Mouse (Mus musculus) large intestine, adult 2 months (tissue): Measurements from ENCODE around the gene Elk3. TPM values are rescaled to one million over a fixed set of nuclear protein-coding genes. Genes with fewer than 3 reads are reported as not detected.

Source experiments
- DNase-seq: peaks from one replicate; pipeline ENCODE4 v3.0.0-alpha.2; 2012; ENCODE audit warnings: low read depth, low spot score
- WGBS: fragments of 180-500 bp; shearing (Covaris S2); methylation state at CpG from one replicate; pipeline ENCODE4 v1.1.7; 2018; 5-methylcytosine and 5-hydroxymethylcytosine counted together
- polyA plus RNA-seq: library from polyadenylated mRNA; depleted of rRNA; stranded (reverse); fragments of >200 nt; gene quantifications from 2 replicates; pipeline ENCODE4 v1.2.3, GENCODE M21; 2012

Elk3 gene
- polyA plus RNA-seq, 1 experiment = 10.5 TPM

- 78% methylated on average over 5 of the region's 5 CpGs for WGBS
- no peak for DNase-seq
Observed at GRCm38 (mm10) chr10:93333239-93333638, 22.3 kb upstream of the Elk3 start.

DNA sequence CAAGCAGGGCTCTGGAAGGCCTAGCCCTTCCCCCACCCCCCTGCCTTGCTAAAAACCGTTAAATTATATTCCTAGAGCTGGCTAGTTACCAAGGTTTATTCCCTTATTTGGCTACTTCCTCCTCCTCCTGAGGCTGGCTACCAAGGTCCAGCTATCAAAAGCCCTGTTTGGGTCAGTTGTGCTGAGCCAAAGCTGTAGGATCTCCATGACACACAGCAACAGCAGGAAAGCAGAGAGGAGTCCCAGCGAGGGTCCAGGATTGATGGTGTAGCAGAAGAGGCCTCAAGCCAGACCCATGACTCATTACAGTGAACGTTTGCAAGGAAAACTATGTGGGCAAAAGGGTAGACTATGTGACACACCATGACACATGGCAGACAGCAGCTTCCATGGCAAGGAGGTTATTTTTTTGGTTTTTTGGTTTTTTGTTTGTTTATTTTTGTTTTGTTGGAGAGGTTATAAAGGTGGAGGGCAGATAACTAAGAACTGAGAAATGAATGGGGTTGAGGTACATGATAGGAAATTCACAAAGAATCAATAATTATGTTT lies 21.4 kb upstream of the Elk3 start:
- no peak for DNase-seq

GRCm38 (mm10) chr10:93331543-93331942 lies 20.6 kb upstream of the Elk3 start:
- no peak for DNase-seq
- WGBS = 92% methylated on average over 4 of the region's 4 CpGs

More for the DNA sequence above, 21.4 kb upstream of the Elk3 start:
- whole genome bisulfite sequencing = 23% methylated on average over 3 of the region's 3 CpGs

DNA sequence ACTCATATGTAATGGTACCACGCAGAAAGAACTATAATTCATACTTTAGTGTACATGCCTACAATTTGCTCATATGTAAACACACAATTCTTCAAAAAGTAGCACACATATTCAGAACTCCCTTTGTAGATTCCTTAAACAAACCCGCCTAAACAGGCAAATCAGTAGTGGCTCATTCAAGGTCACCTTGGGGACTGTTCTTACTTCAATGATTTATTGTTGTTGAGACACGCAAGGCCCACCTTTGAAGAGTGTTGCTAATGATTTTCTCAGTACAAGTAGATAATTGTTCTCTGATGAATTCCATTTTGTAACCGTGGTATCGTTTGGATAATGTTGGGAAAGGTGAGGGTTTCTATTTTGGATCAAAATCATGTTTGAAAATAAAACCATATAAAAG lies 17.4 kb upstream of the Elk3 start:
- WGBS = 56% methylated on average over 5 of the region's 5 CpGs
- DNase-seq = no peak

DNA sequence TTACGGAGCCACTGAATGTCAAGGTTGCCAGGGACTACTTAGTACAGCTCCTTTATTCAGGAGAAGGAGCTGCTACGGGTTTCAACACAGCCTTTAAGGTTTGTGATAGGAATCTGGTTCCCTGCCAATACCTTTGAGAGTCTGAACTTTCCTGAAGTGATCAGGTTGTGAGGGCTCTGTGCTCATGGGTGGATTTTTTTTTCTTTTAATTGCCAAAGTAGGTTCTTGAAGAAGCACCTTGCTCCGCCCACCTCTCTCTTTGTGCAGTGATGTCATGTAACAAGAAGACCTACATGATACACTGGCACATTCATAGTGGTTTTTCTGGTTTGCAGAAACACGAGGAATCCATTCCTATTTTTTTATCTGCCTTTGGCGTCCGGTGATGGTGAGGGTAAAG lies 16.3 kb upstream of the Elk3 start:
- 77% methylated on average over 6 of the region's 6 CpGs for WGBS
- no peak for DNase-seq

GRCm38 (mm10) chr10:93326741-93327100 lies 15.8 kb upstream of the Elk3 start:
- no peak for DNase-seq
- WGBS = 94% methylated on average over 8 of the region's 8 CpGs

- DNase-seq = no peak
- 49% methylated on average over 12 of the region's 12 CpGs for WGBS
Observed at GRCm38 (mm10) chr10:93325804-93326740, 15.1 kb upstream of the Elk3 start.

GRCm38 (mm10) chr10:93325369-93325768 lies 14.4 kb upstream of the Elk3 start:
- DNase-seq = no peak
- WGBS = 62% methylated on average over 3 of the region's 3 CpGs

DNA sequence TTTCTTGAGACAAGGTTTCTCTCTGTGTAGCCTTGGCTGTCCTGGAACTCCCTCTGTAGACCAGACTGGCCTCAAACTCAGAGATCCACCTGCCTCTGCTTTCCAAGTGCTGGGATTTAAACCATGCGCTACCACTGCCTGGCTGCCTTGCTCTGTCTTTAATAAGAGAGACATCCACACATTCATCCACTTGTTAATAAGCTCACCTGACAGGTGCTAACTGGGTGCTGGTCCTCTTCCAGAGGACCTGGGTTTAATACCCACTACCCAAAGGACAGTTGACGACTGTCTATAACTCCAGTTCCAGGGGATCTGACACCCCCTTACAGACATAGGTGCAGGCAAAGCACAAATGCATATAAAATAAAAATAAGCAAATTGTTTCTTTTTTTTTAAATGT lies 13.5 kb upstream of the Elk3 start:
- DNase-seq = no peak
- WGBS = 97% methylated on average over 2 of the region's 2 CpGs

GRCm38 (mm10) chr10:93323659-93324058 lies 12.7 kb upstream of the Elk3 start:
- DNase-seq = no peak
- 91% methylated on average over 2 of the region's 2 CpGs for WGBS

DNA sequence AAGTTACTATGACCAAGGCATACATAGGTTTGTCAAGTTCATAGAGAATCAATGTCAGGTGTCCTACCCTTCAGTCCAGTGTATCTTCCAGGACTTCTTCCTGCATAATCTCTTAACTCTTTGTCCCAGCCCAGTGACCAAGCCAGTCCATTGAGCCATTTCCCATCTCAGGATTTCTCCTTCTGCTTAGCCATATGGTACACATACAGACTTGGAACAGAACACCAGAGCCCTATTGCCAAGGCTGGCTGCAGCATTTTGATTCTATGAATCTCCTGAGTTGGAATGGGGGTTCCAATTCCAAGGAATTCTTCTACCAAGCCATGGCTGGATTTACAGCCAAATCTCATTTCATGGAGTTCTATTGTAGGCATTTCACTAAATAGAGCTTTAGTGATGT lies 10.8 kb upstream of the Elk3 start:
- no peak for DNase-seq

- WGBS = 76% methylated on average over 4 of the region's 4 CpGs
- no peak for DNase-seq
Observed at GRCm38 (mm10) chr10:93320148-93320547, 9.2 kb upstream of the Elk3 start.

GRCm38 (mm10) chr10:93319526-93320063 lies 8.7 kb upstream of the Elk3 start:
- WGBS = 73% methylated on average over 7 of the region's 7 CpGs

GRCm38 (mm10) chr10:93316909-93317308 lies 6.0 kb upstream of the Elk3 start:
- WGBS = 53% methylated on average over 6 of the region's 6 CpGs
- no peak for DNase-seq

More at GRCm38 (mm10) chr10:93319526-93320063, 8.7 kb upstream of the Elk3 start:
- DNase-seq = no peak

- DNase-seq = no peak
- 26% methylated on average over 4 of the region's 4 CpGs for WGBS
Observed at GRCm38 (mm10) chr10:93311576-93311975, 641 bp upstream of the Elk3 start.

DNA sequence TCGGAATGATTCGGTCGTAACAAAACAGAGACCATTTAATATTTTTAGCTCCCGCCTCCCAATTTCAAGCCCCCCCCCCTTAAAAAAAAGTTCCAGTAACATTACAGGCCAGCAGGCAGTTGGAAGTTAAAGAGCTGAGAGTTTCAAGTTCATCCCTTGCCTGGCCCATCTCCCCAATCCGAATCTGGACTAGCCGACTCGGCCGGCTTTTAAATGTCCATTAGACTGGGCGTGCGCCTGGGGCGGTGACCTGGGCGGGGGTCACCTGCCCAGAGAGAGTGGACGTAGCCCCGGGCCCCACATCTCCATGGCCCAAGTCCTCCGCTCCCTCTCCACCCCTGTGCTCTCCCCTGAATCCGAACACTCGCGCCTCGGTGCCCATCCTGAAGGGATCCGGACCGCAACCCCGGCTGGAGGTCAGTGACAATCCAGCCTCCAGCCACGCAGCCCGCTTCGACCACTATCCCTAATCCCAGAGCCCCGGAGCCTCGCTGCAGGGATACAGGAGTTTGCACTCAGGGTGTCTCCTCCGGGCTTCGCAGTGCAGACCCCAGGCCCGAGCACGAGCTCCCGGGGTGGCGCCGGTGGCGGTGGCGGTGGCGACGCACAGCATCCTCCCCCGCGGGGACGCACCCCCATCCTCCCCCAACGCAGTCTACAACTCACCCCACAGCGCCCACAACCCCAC lies 857 bp downstream of the Elk3 start:
- WGBS = under 1% methylated on average over 43 of the region's 43 CpGs
- no peak for DNase-seq

DNA sequence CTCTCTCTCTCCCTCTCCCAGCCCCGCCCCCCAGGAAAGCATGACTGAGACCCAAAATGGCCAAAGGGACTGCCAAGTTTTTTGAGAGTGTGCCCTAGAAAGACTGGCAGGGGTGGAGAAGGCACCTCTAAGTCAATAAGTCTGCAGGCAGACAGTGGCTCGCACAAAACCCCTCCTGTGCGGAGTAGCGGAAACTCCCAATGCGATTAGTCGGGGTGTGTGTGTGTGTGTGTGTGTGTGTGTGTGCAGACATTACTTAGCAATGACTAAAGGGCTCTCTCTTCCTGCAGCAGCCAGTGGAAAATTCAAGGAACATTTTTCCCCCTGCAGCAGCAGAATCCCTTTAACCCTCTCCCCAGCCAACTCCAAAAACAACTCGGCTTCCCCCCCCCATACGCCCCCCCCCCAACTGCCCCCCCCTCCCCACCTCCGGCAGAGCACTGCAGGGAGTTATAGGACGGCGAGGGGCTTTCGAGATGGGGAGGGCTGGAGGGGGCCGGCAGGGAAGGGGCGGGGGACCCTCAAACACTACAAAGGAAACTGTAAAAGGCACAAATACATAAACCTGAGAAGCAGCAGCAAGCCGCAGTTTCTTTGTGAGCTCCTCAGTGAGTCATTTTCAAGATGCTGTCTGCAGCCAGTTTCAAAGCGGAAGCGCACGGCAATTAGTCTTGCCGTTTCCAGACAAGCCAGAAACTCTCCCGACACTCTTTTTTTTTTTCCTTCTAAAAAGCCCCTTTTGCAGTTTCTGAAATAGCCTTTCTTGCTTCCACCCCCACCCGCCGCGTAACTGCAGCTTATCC lies 1.6 kb downstream of the Elk3 start:
- DNase-seq = no peak

DNA sequence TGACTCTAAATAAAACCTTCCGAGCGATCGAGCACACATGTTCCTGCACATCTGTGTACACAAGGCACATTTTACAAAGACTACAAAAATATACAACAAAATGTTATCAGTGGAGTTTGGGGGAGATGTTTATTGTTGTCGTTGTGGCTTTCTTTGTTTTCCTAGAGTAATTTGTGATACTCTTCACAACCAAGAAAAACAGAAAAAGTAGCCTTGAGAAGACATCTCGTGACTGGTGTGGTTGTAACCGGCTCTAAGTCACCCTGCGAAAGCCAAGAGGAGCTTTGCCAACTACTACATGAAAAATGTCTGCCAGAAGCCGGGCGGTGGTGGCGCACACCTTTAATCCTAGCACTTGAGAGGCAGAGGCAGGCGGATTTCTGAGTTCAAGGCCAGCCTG lies 4.6 kb downstream of the Elk3 start:
- 77% methylated on average over 11 of the region's 11 CpGs for WGBS
- no peak for DNase-seq

More for the DNA sequence above, 1.6 kb downstream of the Elk3 start:
- 1% methylated on average over 22 of the region's 23 CpGs for WGBS

GRCm38 (mm10) chr10:93305946-93306345 lies 5.0 kb downstream of the Elk3 start:
- DNase-seq = no peak
- WGBS = 59% methylated on average over 6 of the region's 6 CpGs

DNA sequence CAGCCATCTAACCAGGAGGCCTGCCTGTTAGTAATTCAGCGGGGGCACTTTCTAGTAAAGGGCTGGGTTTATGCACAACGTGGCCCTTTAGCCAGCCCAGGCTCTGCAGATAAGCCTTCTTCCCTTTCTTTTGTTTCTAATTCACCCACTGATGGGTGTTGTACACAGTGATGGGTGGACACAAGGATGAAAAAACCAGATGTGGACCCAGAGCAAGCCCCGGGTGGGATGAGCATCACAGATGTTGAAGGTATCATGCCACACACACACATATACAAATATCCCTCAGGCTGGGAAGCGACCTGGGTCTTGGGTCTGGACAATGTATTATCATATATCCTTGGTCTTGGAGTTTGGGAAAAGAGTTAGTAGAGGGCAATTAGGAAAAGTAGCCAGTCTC lies 7.7 kb downstream of the Elk3 start:
- 72% methylated on average over 4 of the region's 4 CpGs for WGBS
- no peak for DNase-seq
